Mouse (Mus musculus) forebrain, postnatal 0 days (tissue): ENCODE measurements around the gene Anks6. TPM values are rescaled to one million over a fixed set of nuclear protein-coding genes. Genes with fewer than 3 reads are reported as not detected.
A peak's percentile ranks its signal among the peaks of the same experiment; 100 is the strongest.

Experiments
- ATAC-seq: fragments of 200-750 bp; cut with Nextera tagmentation; 2 replicates; pipeline ENCODE4 v1.8.0; 2017; ENCODE audit warnings: mild to moderate bottlenecking, moderate library complexity
- DNase-seq: peaks from one replicate; pipeline ENCODE4 v3.0.0-alpha.2; 2015
- H3K27ac ChIP-seq: fragments of 300-500 bp; sonication (generic); 2 replicates; pipeline ENCODE4 v1.5.1; 2014; ENCODE audit warnings: low read depth, mild to moderate bottlenecking, antibody characterized with exemption, low read length, moderate library complexity, mixed read lengths
- H3K27me3 ChIP-seq: fragments of 300-500 bp; sonication (generic); 2 replicates; pipeline ENCODE4 v1.6.1; 2014; ENCODE audit warnings: mild to moderate bottlenecking, low read length, mixed read lengths; ENCODE audit not compliant: insufficient read depth
- H3K36me3 ChIP-seq: fragments of 300-500 bp; sonication (generic); 2 replicates; pipeline ENCODE4 v1.6.1; 2014; ENCODE audit warnings: mild to moderate bottlenecking, moderate library complexity; ENCODE audit not compliant: insufficient read depth
- H3K4me1 ChIP-seq: fragments of 300-500 bp; sonication (generic); 2 replicates; pipeline ENCODE4 v1.6.1; 2014; ENCODE audit warnings: antibody characterized with exemption; ENCODE audit not compliant: insufficient read depth
- H3K4me2 ChIP-seq: fragments of 300-500 bp; sonication (generic); 2 replicates; pipeline ENCODE4 v1.6.1; 2014; ENCODE audit warnings: low read depth, mild to moderate bottlenecking, moderate library complexity
- H3K4me3 ChIP-seq: fragments of 300-500 bp; sonication (generic); 2 replicates; pipeline ENCODE4 v1.5.1; 2014; ENCODE audit warnings: low read depth, low read length, mixed read lengths
- H3K9ac ChIP-seq: fragments of 300-500 bp; sonication (generic); 2 replicates; pipeline ENCODE4 v1.6.1; 2014; ENCODE audit warnings: mild to moderate bottlenecking
- H3K9me3 ChIP-seq: fragments of 300-500 bp; sonication (generic); 2 replicates; pipeline ENCODE4 v1.6.1; 2016; ENCODE audit warnings: low read length
- CTCF ChIP-seq: sonication (generic); IDR thresholded peaks from 2 replicates; pipeline ENCODE4 v1.5.1; 2016; ENCODE audit warnings: antibody characterized with exemption, control low read depth, low read depth
- WGBS: fragments of 180-500 bp; shearing (Covaris S2); extraction: QIAGEN DNeasy Blood & Tissue Kit; methylation state at CpG from one replicate; pipeline ENCODE4 v1.1.7; 2014; 5-methylcytosine and 5-hydroxymethylcytosine counted together
- polyA plus RNA-seq: library from polyadenylated mRNA; unstranded; fragments of >200 nt; fragmentation: Nextera tagmentation; extraction: Ambion mirVana; gene quantifications from 2 replicates; pipeline ENCODE4 v1.2.1, GENCODE M21; 2015
- total RNA-seq: library from RNA; depleted of rRNA; stranded (reverse); fragments of >200 nt; gene quantifications from 2 replicates; pipeline ENCODE4 v1.2.3, GENCODE M21; 2014

The Anks6 gene
- total and polyA plus RNA-seq, 2 experiments from 2014 or later, result 2.1 to 11.0 TPM

DNA sequence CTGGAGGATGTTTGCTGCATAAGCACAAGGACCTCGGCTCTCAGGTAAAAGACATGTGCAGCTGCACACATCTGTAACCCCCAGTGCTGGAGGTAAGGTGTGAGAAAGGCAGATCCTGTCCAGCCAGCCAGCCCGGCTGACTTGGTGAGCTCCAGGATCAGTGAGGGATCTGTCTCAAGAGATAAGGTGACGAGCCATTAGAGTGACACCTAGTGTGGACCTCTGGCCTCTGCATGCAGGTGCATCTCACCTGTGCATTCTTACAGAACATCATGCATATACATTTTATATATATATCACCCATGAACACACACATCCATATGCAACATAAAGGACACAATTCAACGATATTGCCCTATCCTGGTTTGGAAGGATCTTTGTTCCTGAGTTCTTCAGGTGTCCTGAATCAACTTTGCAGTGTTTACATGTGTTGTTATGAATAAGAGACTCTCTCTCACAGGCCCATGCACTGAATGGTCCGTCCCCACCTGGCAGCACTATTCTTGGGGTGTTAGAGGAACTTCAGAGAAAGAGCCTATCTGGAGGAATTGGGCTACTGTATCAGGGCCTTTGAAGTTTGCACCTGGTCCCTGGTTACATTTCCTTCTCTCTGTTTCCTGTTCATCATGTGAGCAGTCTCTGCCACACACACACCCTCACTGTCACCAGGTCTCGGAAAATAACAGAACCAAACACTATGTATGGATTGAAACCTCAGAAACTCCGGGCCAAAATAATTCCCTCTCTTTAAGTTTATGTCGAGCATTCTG is 56.4 kb downstream of the Anks6 start:
- no peak for TF ChIP-seq CTCF

DNA sequence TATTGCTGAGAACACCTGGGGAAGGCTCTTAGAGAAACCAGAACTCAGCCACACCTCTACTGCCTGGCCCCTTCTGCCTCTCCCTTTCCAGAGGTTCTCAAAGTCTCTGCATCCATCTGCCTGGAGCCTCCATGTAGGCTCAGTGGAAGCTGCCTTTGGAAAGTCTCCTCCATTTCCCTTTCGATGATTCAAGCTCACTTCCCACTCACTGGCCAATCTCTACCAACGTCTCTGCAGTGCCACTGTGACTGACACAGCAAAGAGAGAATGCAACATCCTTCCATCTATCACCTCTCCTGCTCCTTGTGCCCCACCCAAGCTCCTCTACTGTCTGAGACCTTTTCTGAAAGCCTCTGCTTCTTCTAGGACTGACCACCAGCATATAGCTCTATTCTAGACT is 59.3 kb downstream of the Anks6 start:
- no peak for ATAC-seq
- WGBS, result 74% methylated on average over 2 of the region's 2 CpGs
- H3K27me3 ChIP-seq, result no peaks in the 10 kb centered on the region; the same call in 1 of the 2 replicates
- no peak overlapping the region for H3K9ac ChIP-seq
- no peak for DNase-seq
- no peak overlapping the region for H3K4me2 ChIP-seq
- H3K9me3 ChIP-seq, result no peaks in the 10 kb centered on the region
- no peak overlapping the region for H3K4me3 ChIP-seq
- H3K27ac ChIP-seq, result no peak overlapping the region
- no peaks in the 10 kb centered on the region for H3K4me1 ChIP-seq
- no peaks in the 10 kb centered on the region for H3K36me3 ChIP-seq
- no peak for TF ChIP-seq CTCF

More for the DNA sequence above, 56.4 kb downstream of the Anks6 start:
- Histone ChIP-seq H3K27me3 (no peaks in the 10 kb centered on the region; the same call in 1 of the 2 replicates), H3K9me3 (no peaks in the 10 kb centered on the region), H3K36me3 (no peaks in the 10 kb centered on the region), H3K27ac (no peak overlapping the region), H3K4me1 (no peaks in the 10 kb centered on the region), H3K4me2 (no peak overlapping the region), H3K4me3 (no peak overlapping the region), H3K9ac (no peak overlapping the region)
- ATAC-seq (no peak), DNase-seq (no peak)
- WGBS, result 73% methylated on average over 8 of the region's 8 CpGs

DNA sequence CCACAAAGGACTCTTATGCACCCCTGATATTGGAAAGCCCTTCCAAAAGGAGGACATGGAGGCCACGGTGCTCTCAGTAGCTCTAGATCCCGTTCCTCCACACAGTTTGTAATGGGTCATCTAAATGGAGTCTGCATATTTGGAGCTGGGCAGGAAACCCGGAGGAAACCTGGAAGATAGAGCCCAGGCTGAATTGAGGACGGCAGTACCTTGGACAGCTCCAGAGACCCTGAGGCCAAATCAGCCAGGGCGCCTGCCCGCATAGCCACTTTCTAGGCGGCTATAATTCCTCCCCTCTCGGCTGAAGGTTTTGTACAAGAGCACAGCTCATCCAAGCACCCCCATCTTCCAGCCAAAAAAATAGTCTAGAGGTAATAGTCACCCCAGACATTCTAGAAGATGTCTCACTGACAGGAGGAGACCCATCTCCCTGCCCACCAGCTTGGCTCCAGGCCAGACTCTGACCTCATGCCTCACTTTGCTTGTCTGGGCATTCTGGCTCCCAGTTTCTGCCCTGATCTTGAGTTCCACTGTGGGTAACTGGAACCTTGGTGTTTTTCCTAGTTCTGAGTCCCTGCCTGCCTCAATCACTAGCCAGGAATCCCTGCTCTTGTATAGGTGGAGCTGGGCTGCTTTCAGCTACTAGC is 64.3 kb downstream of the Anks6 start:
- Histone ChIP-seq H3K4me2 (no peak overlapping the region), H3K4me1 (no peaks in the 10 kb centered on the region), H3K36me3 (no peaks in the 10 kb centered on the region), H3K9me3 (no peaks in the 10 kb centered on the region), H3K9ac (no peak overlapping the region), H3K27me3 (no peaks in the 10 kb centered on the region), H3K4me3 (no peak overlapping the region), H3K27ac (no peak overlapping the region)
- ATAC-seq (no peak), DNase-seq (no peak)
- WGBS, result 6% methylated on average over 8 of the region's 8 CpGs
- no peak for TF ChIP-seq CTCF

DNA sequence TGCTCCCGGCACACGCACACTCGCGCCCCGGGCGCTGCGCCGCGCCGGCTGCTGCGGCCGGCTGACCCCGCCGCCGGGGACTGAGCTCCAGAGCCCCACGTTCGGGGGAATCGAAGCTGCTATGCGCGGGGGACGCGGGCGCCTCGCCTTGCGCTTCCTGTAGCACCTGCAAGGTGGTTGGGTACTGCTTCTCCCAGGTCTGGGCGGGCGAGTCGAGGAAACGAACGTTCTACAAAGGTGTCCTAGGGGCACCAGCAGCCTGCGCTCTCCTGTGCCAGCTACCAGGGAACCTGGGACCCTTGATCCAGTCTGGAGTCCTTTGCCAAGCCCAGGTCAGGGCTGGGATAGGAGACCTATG is 65.3 kb downstream of the Anks6 start:
- H3K27ac ChIP-seq, result peak overlapping the region; percentile 90
- ATAC-seq (no peak; the same call in 1 of the 2 replicates), DNase-seq (no peak)
- H3K4me3 ChIP-seq, result peak overlapping the region; percentile 75
- peak overlapping the region; percentile 78 for H3K9ac ChIP-seq
- no peaks in the 10 kb centered on the region for H3K4me1 ChIP-seq
- no peaks in the 10 kb centered on the region for H3K9me3 ChIP-seq
- no peaks in the 10 kb centered on the region for H3K36me3 ChIP-seq
- TF ChIP-seq CTCF, result no peak
- under 1% methylated on average over 31 of the region's 31 CpGs for WGBS
- peak overlapping the region; percentile 81 for H3K4me2 ChIP-seq
- no peaks in the 10 kb centered on the region for H3K27me3 ChIP-seq

DNA sequence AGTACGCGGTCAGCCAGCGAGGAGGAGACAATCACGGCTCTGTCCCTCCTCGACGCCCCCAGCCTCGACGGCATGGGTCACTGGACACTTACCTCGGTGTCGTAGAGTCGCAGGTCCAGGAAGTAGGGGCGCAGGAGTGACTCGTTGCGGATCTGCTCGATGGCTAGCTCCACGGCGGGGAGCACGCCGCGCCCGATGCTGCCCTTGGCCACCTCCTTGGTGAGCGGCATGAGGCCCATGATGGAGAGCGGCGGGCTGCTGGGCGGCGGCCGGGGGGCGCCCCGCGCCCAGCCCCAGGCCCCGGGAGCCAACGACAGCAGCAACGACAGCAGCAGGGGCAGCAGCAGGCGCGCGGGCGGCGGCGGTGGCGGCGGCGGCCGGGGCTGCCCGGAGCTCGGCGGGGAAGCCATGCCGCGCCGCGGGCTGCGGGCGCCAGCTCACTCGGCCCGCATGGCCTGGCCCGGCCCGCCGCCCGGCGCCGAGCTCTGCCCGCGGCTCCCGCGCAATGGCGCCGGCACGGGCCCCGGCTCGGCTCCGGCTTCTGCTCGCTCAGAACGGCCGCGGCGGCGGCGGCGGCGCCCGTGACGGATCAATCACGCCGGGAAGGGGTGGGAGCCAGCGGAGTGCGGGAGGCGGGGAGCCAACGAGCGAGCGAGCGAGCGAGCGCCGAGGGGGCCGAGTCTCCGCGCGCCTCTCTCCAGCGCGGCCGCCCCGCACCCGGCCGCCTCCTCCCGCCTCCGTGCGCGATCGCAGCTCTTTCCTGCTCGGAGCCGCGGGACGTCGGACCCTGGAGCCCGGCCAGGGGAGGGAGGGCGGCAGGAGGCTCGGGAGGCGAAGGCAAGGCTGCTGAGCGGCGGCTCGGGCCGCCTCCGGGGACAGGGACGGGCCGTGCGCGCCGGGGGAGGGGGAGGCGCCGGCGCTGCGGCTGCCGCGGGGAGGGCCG is 65.9 kb downstream of the Anks6 start, which contains the start of gene Gabbr2:
Gene Gabbr2, minus strand, starts transcription at position 858 of the 943 bp plus-strand sequence.
- ATAC-seq, result peak; percentile 91
- peak within 1 kb of the TSS; percentile 78 for H3K9ac ChIP-seq
- H3K27me3 ChIP-seq, result no peaks in the 10 kb centered on the region
- no peaks in the 10 kb centered on the region for H3K36me3 ChIP-seq
- peak within 1 kb of the TSS; percentile 90 for H3K27ac ChIP-seq
- H3K4me1 ChIP-seq, result no peaks in the 10 kb centered on the region
- DNase-seq, result peak; percentile 85
- H3K4me3 ChIP-seq, result peak within 1 kb of the TSS; percentile 75
- peak within 1 kb of the TSS; percentile 81 for H3K4me2 ChIP-seq
- no peak for TF ChIP-seq CTCF
- H3K9me3 ChIP-seq, result no peaks in the 10 kb centered on the region
- 5% methylated on average over 90 of the region's 134 CpGs for WGBS

DNA sequence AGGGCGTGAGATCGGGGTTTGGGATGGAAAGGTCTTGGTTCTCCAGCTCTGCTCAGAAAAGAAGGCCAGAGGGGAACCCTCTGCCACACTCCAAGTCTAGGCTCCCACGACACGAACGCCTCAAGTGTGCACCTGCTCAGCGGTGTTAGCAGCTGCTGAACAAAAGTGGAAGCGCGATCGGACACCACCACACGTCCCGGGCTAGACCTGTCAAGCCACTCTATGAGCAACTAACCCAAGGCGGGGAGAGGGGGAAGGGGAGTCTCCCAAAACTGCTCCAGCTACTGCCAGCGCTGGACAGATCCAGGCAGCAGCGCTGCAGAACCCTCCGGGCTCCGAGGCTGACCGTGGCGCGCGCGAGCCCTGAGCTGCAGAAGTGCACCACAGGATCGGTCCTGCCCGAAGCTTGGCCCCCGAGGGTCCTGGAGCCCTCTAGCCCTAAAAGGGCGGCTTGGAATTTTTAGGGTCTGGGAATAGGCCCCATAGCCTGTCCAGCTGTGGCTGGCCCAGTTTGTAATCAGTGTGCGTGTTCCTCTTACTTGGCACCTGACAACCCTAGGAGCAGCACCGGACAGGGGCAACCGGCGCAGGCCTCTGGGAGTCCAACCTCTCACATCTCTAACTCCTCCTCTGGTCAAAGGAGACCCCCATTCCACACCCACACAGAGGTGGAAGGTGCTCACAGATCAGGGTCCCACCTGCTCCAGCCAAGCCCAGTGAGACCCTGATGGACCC is 66.8 kb downstream of the Anks6 start:
- H3K9me3 ChIP-seq, result no peaks in the 10 kb centered on the region
- peak; percentile 53 for DNase-seq
- H3K4me3 ChIP-seq, result peak overlapping the region; percentile 75
- no peak for TF ChIP-seq CTCF
- peak overlapping the region; percentile 90 for H3K27ac ChIP-seq
- no peaks in the 10 kb centered on the region for H3K27me3 ChIP-seq
- H3K4me2 ChIP-seq, result peak overlapping the region; percentile 81
- 2% methylated on average over 29 of the region's 29 CpGs for WGBS
- no peak for ATAC-seq
- H3K4me1 ChIP-seq, result no peaks in the 10 kb centered on the region
- H3K9ac ChIP-seq, result peak overlapping the region; percentile 78
- H3K36me3 ChIP-seq, result no peaks in the 10 kb centered on the region
